ENCODE assay signal across 34 mouse cellular contexts in genomic region chr2:173873048-173873447, GRCm38 (mm10).
"Had no signal": no experiment of that assay in that cellular context is flagged by ENCODE, and none has a peak within 500 bp of the region (broad histone marks: within the 10 kb centered on the region; RNA-seq: fewer than 3 reads in every experiment).

No protein-coding gene starts in this region.

- H3K4me3 ChIP-seq: heart, embryonic 10.5 days; heart, embryonic 12.5 days; heart, embryonic 13.5 days; heart, embryonic 15.5 days; hindbrain, embryonic 10.5 days; hindbrain, embryonic 12.5 days; hindbrain, embryonic 13.5 days; hindbrain, embryonic 15.5 days; intestine, embryonic 15.5 days; kidney, embryonic 15.5 days; layer of hippocampus, adult 2 months had no signal

- ATAC-seq: hindbrain, embryonic 16.5 days; hindbrain, postnatal 0 days; inflammation-experienced regulatory T-cells, adult 6 months; intestine, embryonic 15.5 days; intestine, embryonic 16.5 days; intestine, postnatal 0 days had no signal

- H3K9me3 ChIP-seq: heart, embryonic 10.5 days; heart, embryonic 12.5 days; heart, embryonic 13.5 days; heart, embryonic 15.5 days; hindbrain, embryonic 10.5 days; hindbrain, embryonic 12.5 days; hindbrain, embryonic 13.5 days; hindbrain, embryonic 15.5 days; intestine, embryonic 15.5 days; kidney, embryonic 15.5 days had no signal

- H3K27me3 ChIP-seq: heart, embryonic 12.5 days; heart, embryonic 13.5 days; heart, embryonic 15.5 days; hindbrain, embryonic 12.5 days; hindbrain, embryonic 13.5 days; hindbrain, embryonic 15.5 days; intestine, embryonic 15.5 days; kidney, embryonic 15.5 days had no signal

- H3K27ac ChIP-seq: heart, embryonic 10.5 days; heart, embryonic 13.5 days; heart, embryonic 15.5 days; hindbrain, embryonic 10.5 days; hindbrain, embryonic 12.5 days; hindbrain, embryonic 13.5 days; hindbrain, embryonic 14.5 days; hindbrain, embryonic 15.5 days; hindbrain, postnatal 0 days; intestine, embryonic 15.5 days; kidney, embryonic 15.5 days; kidney, postnatal 0 days; layer of hippocampus, adult 2 months had no signal

- H3K4me1 ChIP-seq: heart, embryonic 10.5 days; heart, embryonic 12.5 days; heart, embryonic 13.5 days; heart, embryonic 15.5 days; hindbrain, embryonic 10.5 days; hindbrain, embryonic 12.5 days; hindbrain, embryonic 13.5 days; hindbrain, embryonic 15.5 days; intestine, embryonic 15.5 days; kidney, embryonic 15.5 days had no signal

- H3K36me3 ChIP-seq: heart, embryonic 10.5 days; heart, embryonic 12.5 days; heart, embryonic 13.5 days; heart, embryonic 15.5 days; hindbrain, embryonic 10.5 days; hindbrain, embryonic 12.5 days; hindbrain, embryonic 13.5 days; hindbrain, embryonic 15.5 days; intestine, embryonic 15.5 days; kidney, embryonic 15.5 days had no signal

- H3K4me2 ChIP-seq: heart, embryonic 11.5 days; heart, embryonic 12.5 days; heart, embryonic 13.5 days; heart, embryonic 15.5 days; hindbrain, embryonic 12.5 days; hindbrain, embryonic 13.5 days; hindbrain, embryonic 14.5 days; hindbrain, embryonic 15.5 days; intestine, embryonic 15.5 days; kidney, embryonic 15.5 days had no signal

- H3K9ac ChIP-seq: heart, embryonic 12.5 days; heart, embryonic 13.5 days; heart, embryonic 15.5 days; hindbrain, embryonic 12.5 days; hindbrain, embryonic 13.5 days; hindbrain, embryonic 14.5 days; hindbrain, embryonic 15.5 days; intestine, embryonic 15.5 days; kidney, embryonic 15.5 days had no signal

- DNase-seq: heart, postnatal 10 days; heart, postnatal 36 days; heart, postnatal 4 days; kidney, adult 11 months; kidney, adult 18-20 months; kidney, adult 2 months; kidney, adult 8-10 months; kidney, adult 9 months; kidney, postnatal 10 days; kidney, postnatal 14 days; kidney, postnatal 25 days; kidney, postnatal 36 days; kidney, postnatal 4 days; layer of hippocampus, adult 9-11 months; layer of hippocampus, postnatal 36 days had no signal
